In the genomic region with DNA sequence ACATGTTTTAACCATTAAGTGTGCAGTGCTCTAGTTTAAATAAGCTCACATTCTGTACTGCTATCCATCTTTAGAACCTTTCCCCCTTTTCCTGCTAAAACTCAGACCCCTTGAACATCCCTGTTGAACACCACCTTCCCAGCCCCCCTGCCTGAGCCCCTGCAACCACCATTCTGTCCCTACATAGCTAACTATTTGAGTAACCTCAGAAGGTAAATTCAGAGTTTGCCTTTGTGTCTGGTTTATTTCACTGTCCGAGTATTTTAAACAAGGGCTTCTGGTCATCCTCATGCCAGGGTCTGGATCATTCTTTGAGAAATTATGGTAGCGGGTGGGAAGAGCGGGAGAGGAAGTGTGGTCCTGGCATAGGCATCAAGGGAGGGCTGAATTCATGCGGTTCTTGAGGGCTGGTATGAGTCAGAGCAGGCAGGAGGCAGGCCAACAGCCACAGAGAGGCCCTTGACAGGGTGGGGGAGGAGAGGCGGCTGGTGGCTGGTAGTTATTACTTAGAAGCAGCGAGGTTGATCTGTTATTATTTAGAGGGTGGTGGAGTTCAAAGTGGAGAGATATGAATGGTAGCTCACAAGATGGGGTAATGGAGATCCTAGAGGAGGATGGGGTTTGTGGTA, we compare ENCODE assay signal across 9 mouse cellular contexts. TPM values are rescaled to one million over a fixed set of nuclear protein-coding genes. Genes with fewer than 3 reads are reported as not detected.
DNase-seq lines count a peak whose midpoint lies in the region; ATAC-seq and TF ChIP-seq lines count a peak whose summit lies in the region.
"Had no signal": no experiment of that assay in that cellular context is flagged by ENCODE, and none has a peak within 500 bp of the region (broad histone marks: within the 10 kb centered on the region; RNA-seq: fewer than 3 reads in every experiment).

No protein-coding gene starts in this region.

- TF ChIP-seq CTCF in thymus, adult 2 months (IDR thresholded peaks at IDR 0.05; ENCODE audit: borderline replicate concordance, control insufficient read depth, extremely low read depth, insufficient read depth, low read length, poor library complexity): no peak

- no peak overlapping the region for H3K4me2 ChIP-seq in embryonic facial prominence, embryonic 12.5 days (replicated peaks)
- H3K4me2 ChIP-seq in limb, embryonic 11.5 days (ENCODE audit: low read depth, severe bottlenecking): no peak overlapping the region

- no peak overlapping the region for H3K27ac ChIP-seq in thymus, adult 2 months (ENCODE audit: control insufficient read depth, insufficient read depth, low read length)
- H3K27ac ChIP-seq in embryonic facial prominence, embryonic 12.5 days: peak overlapping the region; percentile 38; the same call in 1 of the 2 replicates
- H3K27ac ChIP-seq in limb, embryonic 11.5 days (replicated peaks; ENCODE audit: low read depth, low read length): no peak overlapping the region

- H3K36me3 ChIP-seq in thymus, adult 2 months (ENCODE audit: control insufficient read depth, insufficient read depth, low read length): no peaks in the 10 kb centered on the region
- no peaks in the 10 kb centered on the region for H3K36me3 ChIP-seq in embryonic facial prominence, embryonic 12.5 days
- no peaks in the 10 kb centered on the region for H3K36me3 ChIP-seq in limb, embryonic 11.5 days (ENCODE audit: control insufficient read depth, insufficient read depth, low read length)

- peak; percentile 14 for DNase-seq in thymus, adult 2 months
- no peak for DNase-seq in thymus, postnatal 10 days (ENCODE audit: low spot score in 2 of 2)
- peak; percentile 32 for DNase-seq in limb, embryonic 11.5 days (ENCODE audit: low spot score)
- DNase-seq in monocyte, adult 2 months (ENCODE audit: low read depth in 1 of 2, low spot score in 2 of 2): peak; percentile 44 to 49
- no peak for DNase-seq in retina, embryonic 14.5 days (ENCODE audit: low spot score)
- no peak for DNase-seq in layer of hippocampus, postnatal 25 days (ENCODE audit: extremely low spot score in 1 of 2, low spot score in 1 of 2)
- no peak for DNase-seq in thymus, postnatal 4 days

- ATAC-seq in embryonic facial prominence, embryonic 12.5 days (ENCODE audit: insufficient number of reproducible peaks, insufficient read depth, low FRiP score, low TSS enrichment): peak; percentile 69; the same call in 1 of the 2 replicates
- ATAC-seq in limb, embryonic 11.5 days (ENCODE audit: insufficient number of reproducible peaks, low FRiP score, low TSS enrichment, low read depth): no peak

- no peaks in the 10 kb centered on the region for H3K9me3 ChIP-seq in embryonic facial prominence, embryonic 12.5 days
- no peaks in the 10 kb centered on the region for H3K9me3 ChIP-seq in limb, embryonic 11.5 days (ENCODE audit: control insufficient read depth, low read length)

- no peak overlapping the region for H3K4me3 ChIP-seq in thymus, adult 2 months (ENCODE audit: control insufficient read depth, insufficient read depth, low read length)
- H3K4me3 ChIP-seq in embryonic facial prominence, embryonic 12.5 days: no peak overlapping the region
- H3K4me3 ChIP-seq in limb, embryonic 11.5 days (ENCODE audit: low read depth, low read length): no peak overlapping the region

- no peak overlapping the region for H3K9ac ChIP-seq in embryonic facial prominence, embryonic 12.5 days
- H3K9ac ChIP-seq in limb, embryonic 11.5 days (ENCODE audit: low read length): no peak overlapping the region

- TF ChIP-seq POLR2A in thymus, adult 2 months (IDR thresholded peaks at IDR 0.05; ENCODE audit: control insufficient read depth, extremely low read depth, insufficient read depth, low read length, poor library complexity): no peak

- 18% methylated on average over 6 of the region's 6 CpGs for WGBS in thymus, adult 2 months
- 34% methylated on average over 6 of the region's 6 CpGs for WGBS in embryonic facial prominence, embryonic 12.5 days
- WGBS in limb, embryonic 11.5 days: 41% methylated on average over 6 of the region's 6 CpGs

- H3K4me1 ChIP-seq in thymus, adult 2 months (replicated peaks; ENCODE audit: control insufficient read depth, insufficient read depth, low read length): peaks cover 16% of the 10 kb centered on the region
- peaks cover 11% of the 10 kb centered on the region; the same call in 1 of the 2 replicates for H3K4me1 ChIP-seq in embryonic facial prominence, embryonic 12.5 days
- peaks cover 6% of the 10 kb centered on the region; the same call in 1 of the 2 replicates for H3K4me1 ChIP-seq in limb, embryonic 11.5 days (ENCODE audit: control insufficient read depth, insufficient read depth, low read length)

- no peaks in the 10 kb centered on the region for H3K27me3 ChIP-seq in thymus, adult 2 months (ENCODE audit: control insufficient read depth, insufficient read depth, low read length)
- no peaks in the 10 kb centered on the region for H3K27me3 ChIP-seq in embryonic facial prominence, embryonic 12.5 days
- no peaks in the 10 kb centered on the region for H3K27me3 ChIP-seq in limb, embryonic 11.5 days (ENCODE audit: control insufficient read depth, insufficient read depth, low read length)

RNA-seq across cellular contexts. Expression of a gene that starts 34.8 kb away (rescaled TPM):
- 65.9 and 174 TPM in 2 replicates for polyA plus RNA-seq in thymus, adult 2 months (2012; rRNA removed)
- not detected in 2 replicates for polyA plus RNA-seq in embryonic facial prominence, embryonic 12.5 days (2016; fragmentation: Nextera tagmentation; extraction: Ambion mirVana)
- not detected in 2 replicates for polyA plus RNA-seq in limb, embryonic 11.5 days (2014; fragmentation: Nextera tagmentation; extraction: Ambion mirVana)
- not detected for total RNA-seq in layer of hippocampus, postnatal 25 days (2021)
- total RNA-seq: neutrophil, adult 5-6 weeks had no signal

Comparison
In these comparisons a context has a peak if more than half of its experiments do, and no peak if none do; other contexts are left out.
1. DNase-seq: peak in thymus, adult 2 months (single experiment), limb, embryonic 11.5 days (single experiment) and monocyte, adult 2 months (2 of 2); none in thymus, postnatal 10 days (0 of 2), retina, embryonic 14.5 days (single experiment), layer of hippocampus, postnatal 25 days (0 of 2) and thymus, postnatal 4 days (single experiment).
2. RNA of a gene that starts 34.8 kb away (polyA plus RNA-seq): 65.9 to 174 TPM in thymus, adult 2 months; not detected in embryonic facial prominence, embryonic 12.5 days and not detected in limb, embryonic 11.5 days; every median in the first group is over 10 times any median in the second.